Mouse (Mus musculus) thymus, postnatal 14 days (tissue): ENCODE measurements around the gene Wdr24.

Experiments
- DNase-seq: peaks from one replicate; pipeline ENCODE4 v3.0.0; 2021

Gene Wdr24

GRCm38 (mm10) chr17:25832436-25833290 is 9.2 kb downstream of the Wdr24 start:
- peak; percentile 98 for DNase-seq

- DNase-seq = peak; percentile 69
These were observed 9.8 kb downstream of the Wdr24 start, which contains the start of gene Stub1 for GRCm38 (mm10) chr17:25833291-25833663. TSS of gene Stub1 (minus strand) at chr17:25833404.

GRCm38 (mm10) chr17:25833961-25834594 is 10.7 kb downstream of the Wdr24 start:
- no peak for DNase-seq

GRCm38 (mm10) chr17:25834595-25835222 is 11.3 kb downstream of the Wdr24 start:
- DNase-seq = no peak

- no peak for DNase-seq
These were observed 11.9 kb downstream of the Wdr24 start for GRCm38 (mm10) chr17:25835301-25835700.

- no peak for DNase-seq
These were observed 12.4 kb downstream of the Wdr24 start for GRCm38 (mm10) chr17:25835816-25836215.

- no peak for DNase-seq
These were observed 13.1 kb downstream of the Wdr24 start for GRCm38 (mm10) chr17:25836397-25837075.

GRCm38 (mm10) chr17:25837076-25837410 is 13.6 kb downstream of the Wdr24 start, which contains the start of gene Rhbdl1:
TSS of gene Rhbdl1 (minus strand) at chr17:25837295.
- peak; percentile 63 for DNase-seq

GRCm38 (mm10) chr17:25837533-25837932 is 14.1 kb downstream of the Wdr24 start:
- DNase-seq = no peak

- no peak for DNase-seq
These were observed 15.5 kb downstream of the Wdr24 start for GRCm38 (mm10) chr17:25838904-25839303.

GRCm38 (mm10) chr17:25839455-25840235 is 16.2 kb downstream of the Wdr24 start:
- DNase-seq = no peak

- no peak for DNase-seq
These were observed 17.1 kb downstream of the Wdr24 start for GRCm38 (mm10) chr17:25840519-25840918.

- no peak for DNase-seq
These were observed 17.9 kb downstream of the Wdr24 start, which contains the start of gene Gm20683 for GRCm38 (mm10) chr17:25841117-25841880. TSS of gene Gm20683 (minus strand) at chr17:25841763.

- no peak for DNase-seq
These were observed 19.1 kb downstream of the Wdr24 start for GRCm38 (mm10) chr17:25842509-25842908.

GRCm38 (mm10) chr17:25843122-25843521 is 19.7 kb downstream of the Wdr24 start:
- DNase-seq = no peak

GRCm38 (mm10) chr17:25843636-25844395 is 20.4 kb downstream of the Wdr24 start:
- no peak for DNase-seq

GRCm38 (mm10) chr17:25844396-25844901 is 21.0 kb downstream of the Wdr24 start, which contains the start of gene Rhot2:
TSS of gene Rhot2 (minus strand) at chr17:25844851.
- peak; percentile 98 for DNase-seq

GRCm38 (mm10) chr17:25860229-25860628 is 36.8 kb downstream of the Wdr24 start:
- no peak for DNase-seq

GRCm38 (mm10) chr17:25860832-25861703 is 37.6 kb downstream of the Wdr24 start, which contains the start of gene Wdr90:
TSS of gene Wdr90 (minus strand) at chr17:25861501.
- DNase-seq = peak; percentile 91
